Mouse (Mus musculus): ENCODE data around the gene Hnrnpr.

GRCm38 (mm10) chr4:136310229-136311041, at the start of gene Hnrnpr:
- no peak for TF ChIP-seq CTCF (IDR thresholded peaks at IDR 0.05; ENCODE audit: low read depth)
- peak; percentile 93 for TF ChIP-seq EP300 (IDR thresholded peaks at IDR 0.05; ENCODE audit: low read depth)
